8 mouse cellular contexts compared by ENCODE assay signal in the genomic region with DNA sequence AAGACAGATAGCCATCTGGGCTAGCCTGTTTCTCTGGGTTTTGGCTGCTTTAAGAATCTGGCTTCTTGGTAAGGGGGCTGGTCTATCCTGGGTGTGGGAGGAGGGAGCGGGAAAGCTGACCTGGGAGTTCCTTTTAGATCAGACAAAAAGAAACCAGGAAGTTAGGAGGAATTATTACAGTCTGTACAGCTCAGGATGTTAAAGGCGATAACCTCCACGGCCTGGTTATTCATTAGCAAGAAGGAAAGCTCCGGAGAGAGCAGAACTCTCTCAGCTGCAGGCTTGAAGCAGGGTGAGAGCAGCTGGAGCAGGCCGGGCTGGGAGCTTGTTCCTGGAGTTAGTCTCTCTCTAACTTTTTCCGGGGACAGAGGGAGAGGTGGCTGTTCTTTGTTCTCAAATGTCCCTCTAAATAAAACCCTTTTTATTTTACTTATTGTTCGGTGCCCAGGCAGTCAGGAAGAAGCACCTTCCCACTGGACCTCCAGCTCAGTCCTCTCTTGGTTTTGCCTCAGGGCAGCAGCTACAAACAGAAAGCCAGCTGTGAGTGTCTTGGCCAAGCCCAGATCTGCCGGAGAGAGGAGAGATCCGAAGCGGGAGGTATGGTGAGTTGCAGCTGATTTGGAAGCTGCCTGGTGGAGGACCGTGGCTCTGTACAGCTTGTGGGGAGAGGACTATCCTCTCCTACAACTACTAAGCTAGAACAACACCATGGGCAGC. TPM values are rescaled to one million over a fixed set of nuclear protein-coding genes. Genes with fewer than 3 reads are reported as not detected.
DNase-seq lines count a peak whose midpoint lies in the region; ATAC-seq lines count a peak whose summit lies in the region.

Gene Frk, plus strand, starts transcription at position 103 of the 717 bp plus-strand sequence.

- H3K9ac ChIP-seq in midbrain, embryonic 15.5 days: no peak within 1 kb of the TSS
- H3K9ac ChIP-seq in lung, embryonic 15.5 days: peak within 1 kb of the TSS; percentile 39

- no peaks in the 10 kb centered on the region for H3K27me3 ChIP-seq in midbrain, embryonic 10.5 days (ENCODE audit: low read depth, poor library complexity, severe bottlenecking)
- no peaks in the 10 kb centered on the region for H3K27me3 ChIP-seq in midbrain, embryonic 15.5 days (replicated peaks)
- no peaks in the 10 kb centered on the region for H3K27me3 ChIP-seq in lung, embryonic 15.5 days

- no peak within 1 kb of the TSS for H3K27ac ChIP-seq in midbrain, embryonic 10.5 days (replicated peaks)
- no peak within 1 kb of the TSS for H3K27ac ChIP-seq in midbrain, embryonic 15.5 days
- H3K27ac ChIP-seq in lung, embryonic 15.5 days: peak within 1 kb of the TSS; percentile 85

- DNase-seq in midbrain, embryonic 10.5 days (ENCODE audit: low spot score): peak; percentile 15
- DNase-seq in heart, adult 18-20 months: peak; percentile 33 to 58
- peak; percentile 64 to 74 for DNase-seq in kidney, adult 8-10 months
- peak; percentile 11 for DNase-seq in testis, postnatal 14 days (ENCODE audit: low spot score)
- DNase-seq in layer of hippocampus, adult 8-10 months (ENCODE audit: low spot score in 2 of 2): no peak

- no peak for ATAC-seq in midbrain, embryonic 15.5 days (replicated peaks)
- peak; percentile 79 for ATAC-seq in lung, embryonic 15.5 days (ENCODE audit: borderline replicate concordance, extremely low read depth, low FRiP score, low TSS enrichment)
- no peak for ATAC-seq in monocyte, adult 5-6 weeks (replicated peaks; ENCODE audit: insufficient number of reproducible peaks, low FRiP score, low TSS enrichment, poor library complexity, severe bottlenecking)

- H3K9me3 ChIP-seq in midbrain, embryonic 10.5 days (replicated peaks): no peaks in the 10 kb centered on the region
- H3K9me3 ChIP-seq in midbrain, embryonic 15.5 days: no peaks in the 10 kb centered on the region
- H3K9me3 ChIP-seq in lung, embryonic 15.5 days: no peaks in the 10 kb centered on the region

- no peak within 1 kb of the TSS for H3K4me3 ChIP-seq in midbrain, embryonic 10.5 days
- H3K4me3 ChIP-seq in midbrain, embryonic 15.5 days: no peak within 1 kb of the TSS
- peak within 1 kb of the TSS; percentile 44 for H3K4me3 ChIP-seq in lung, embryonic 15.5 days

- no peaks in the 10 kb centered on the region for H3K36me3 ChIP-seq in midbrain, embryonic 10.5 days
- no peaks in the 10 kb centered on the region for H3K36me3 ChIP-seq in midbrain, embryonic 15.5 days (replicated peaks)
- no peaks in the 10 kb centered on the region for H3K36me3 ChIP-seq in lung, embryonic 15.5 days

- 54% methylated on average over 11 of the region's 11 CpGs for WGBS in midbrain, embryonic 10.5 days
- 46% methylated on average over 11 of the region's 11 CpGs for WGBS in midbrain, embryonic 15.5 days
- 16% methylated on average over 11 of the region's 11 CpGs for WGBS in lung, embryonic 15.5 days

- peaks cover 3% of the 10 kb centered on the region; the same call in 1 of the 2 replicates for H3K4me1 ChIP-seq in midbrain, embryonic 10.5 days
- no peaks in the 10 kb centered on the region for H3K4me1 ChIP-seq in midbrain, embryonic 15.5 days
- H3K4me1 ChIP-seq in lung, embryonic 15.5 days: no peaks in the 10 kb centered on the region

- H3K4me2 ChIP-seq in midbrain, embryonic 15.5 days: no peak within 1 kb of the TSS
- H3K4me2 ChIP-seq in lung, embryonic 15.5 days: peak within 1 kb of the TSS; percentile 52

RNA-seq across cellular contexts. Expression of gene Frk, which starts in this region (rescaled TPM):
- polyA plus RNA-seq in midbrain, embryonic 10.5 days (2016; fragmentation: Nextera tagmentation; extraction: Ambion mirVana): 1.7 and 1.8 TPM in 2 replicates
- polyA plus RNA-seq in midbrain, embryonic 15.5 days (2015; fragmentation: Nextera tagmentation; extraction: Ambion mirVana): 0.49 and 0.57 TPM in 2 replicates
- 1 to 10 TPM; 1.2 to 1.3 TPM for total RNA-seq in heart, adult 18-20 months (2021)
- polyA plus RNA-seq in lung, embryonic 15.5 days (2015; fragmentation: Nextera tagmentation; extraction: Ambion mirVana): 9.9 and 10.2 TPM in 2 replicates
- total RNA-seq in layer of hippocampus, adult 8-10 months (2022): under 1 TPM; 0.12 to 0.25 (median 0.15) TPM
- total RNA-seq in monocyte, adult 5-6 weeks (2017): not detected in 3 replicates

Comparison
In these comparisons a context has a peak if more than half of its experiments do, and no peak if none do; other contexts are left out.
1. DNase-seq: peak in midbrain, embryonic 10.5 days (single experiment), heart, adult 18-20 months (2 of 2), kidney, adult 8-10 months (2 of 2) and testis, postnatal 14 days (single experiment); none in layer of hippocampus, adult 8-10 months (0 of 2).